Mouse (Mus musculus) neural tube, embryonic 11.5 days (tissue): ENCODE results near the gene Acot6. TPM values are rescaled to one million over a fixed set of nuclear protein-coding genes. Genes with fewer than 3 reads are reported as not detected.

Experiments
- ATAC-seq: fragments of 200-750 bp; cut with Nextera tagmentation; 2 replicates; pipeline ENCODE4 v1.8.0; 2017; ENCODE audit warnings: moderate number of reproducible peaks, mild to moderate bottlenecking, moderate TSS enrichment, moderate library complexity; ENCODE audit not compliant: insufficient read depth, low FRiP score, low TSS enrichment
- DNase-seq: peaks from one replicate; pipeline ENCODE4 v3.0.0-alpha.2; 2015; ENCODE audit warnings: low spot score
- H3K27ac ChIP-seq: fragments of 300-500 bp; sonication (generic); 2 replicates; pipeline ENCODE4 v1.5.1; 2014; ENCODE audit warnings: low read depth, mild to moderate bottlenecking, low read length
- H3K27me3 ChIP-seq: fragments of 300-500 bp; sonication (generic); 2 replicates; pipeline ENCODE4 v1.6.1; 2014; ENCODE audit warnings: mild to moderate bottlenecking, low read length, mixed read lengths; ENCODE audit not compliant: control insufficient read depth, insufficient read depth
- H3K36me3 ChIP-seq: fragments of 300-500 bp; sonication (generic); 2 replicates; pipeline ENCODE4 v1.6.1; 2014; ENCODE audit warnings: mild to moderate bottlenecking, low read length, moderate library complexity, mixed read lengths; ENCODE audit not compliant: control insufficient read depth, insufficient read depth
- H3K4me1 ChIP-seq: fragments of 300-500 bp; sonication (generic); 2 replicates; pipeline ENCODE4 v1.6.1; 2014; ENCODE audit warnings: low read length, mixed read lengths; ENCODE audit not compliant: control insufficient read depth, insufficient read depth
- H3K4me2 ChIP-seq: fragments of 300-500 bp; sonication (generic); 2 replicates; pipeline ENCODE4 v1.6.1; 2014; ENCODE audit warnings: low read depth, mild to moderate bottlenecking, moderate library complexity
- H3K4me3 ChIP-seq: fragments of 300-500 bp; sonication (generic); 2 replicates; pipeline ENCODE4 v1.5.1; 2014; ENCODE audit warnings: low read depth, low read length
- H3K9ac ChIP-seq: fragments of 300-500 bp; sonication (generic); 2 replicates; pipeline ENCODE4 v1.6.1; 2014; ENCODE audit warnings: mild to moderate bottlenecking, low read length
- H3K9me3 ChIP-seq: fragments of 300-500 bp; sonication (generic); 2 replicates; pipeline ENCODE4 v1.6.1; 2016; ENCODE audit warnings: low read length; ENCODE audit not compliant: control insufficient read depth
- WGBS: fragments of 180-500 bp; shearing (Covaris S2); extraction: QIAGEN DNeasy Blood & Tissue Kit; methylation state at CpG from one replicate; pipeline ENCODE4 v1.1.7; 2014; 5-methylcytosine and 5-hydroxymethylcytosine counted together
- polyA plus RNA-seq: library from polyadenylated mRNA; unstranded; fragments of >200 nt; fragmentation: Nextera tagmentation; extraction: Ambion mirVana; gene quantifications from 2 replicates; pipeline ENCODE4 v1.2.1, GENCODE M21; 2014

Gene Acot6
- polyA plus RNA-seq, 1 experiment from 2014 or later: 0.82 TPM

GRCm38 (mm10) chr12:84137131-84137530 lies 36.7 kb downstream of the Acot6 start:
- Histone ChIP-seq H3K4me1 (peaks cover 4% of the 10 kb centered on the region), H3K27ac (no peak overlapping the region), H3K4me2 (no peak overlapping the region), H3K27me3 (no peaks in the 10 kb centered on the region), H3K9me3 (no peaks in the 10 kb centered on the region), H3K9ac (no peak overlapping the region), H3K4me3 (no peak overlapping the region), H3K36me3 (0 out of 2 replicates have a peak, but pooled peaks cover 2% of the 10 kb centered on the region)
- ATAC-seq: no peak
- 92% methylated on average over 7 of the region's 7 CpGs for WGBS
- no peak for DNase-seq

GRCm38 (mm10) chr12:84140135-84140534 lies 39.7 kb downstream of the Acot6 start:
- H3K27me3 ChIP-seq: no peaks in the 10 kb centered on the region
- WGBS: 68% methylated on average over 4 of the region's 4 CpGs
- no peak overlapping the region for H3K4me3 ChIP-seq
- H3K4me1 ChIP-seq: peaks cover 6% of the 10 kb centered on the region
- H3K36me3 ChIP-seq: 0 out of 2 replicates have a peak, but pooled peaks cover 2% of the 10 kb centered on the region
- H3K4me2 ChIP-seq: no peak overlapping the region
- no peak overlapping the region for H3K9ac ChIP-seq
- H3K9me3 ChIP-seq: no peaks in the 10 kb centered on the region
- ATAC-seq: no peak
- H3K27ac ChIP-seq: no peak overlapping the region
- no peak for DNase-seq

DNA sequence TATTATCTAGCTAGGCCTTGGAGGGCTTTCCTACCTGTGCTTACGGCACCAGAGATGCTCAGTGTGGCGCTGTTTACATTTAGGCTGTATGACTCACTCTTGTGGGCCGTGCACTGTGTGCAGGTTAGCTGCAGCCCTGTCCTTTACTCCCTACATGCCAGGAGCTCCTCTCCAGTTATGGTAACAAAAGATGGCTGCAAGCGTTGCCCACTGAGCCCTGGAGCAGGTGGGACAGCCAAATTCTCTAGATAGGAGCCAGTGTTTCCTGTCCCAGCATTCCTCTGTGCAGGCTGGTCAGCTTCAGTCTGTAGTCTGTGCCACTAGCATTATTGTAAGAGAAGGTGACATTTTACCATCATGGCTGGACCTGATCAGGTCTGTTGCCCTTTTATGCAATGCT lies 40.8 kb downstream of the Acot6 start:
- no peak for ATAC-seq
- no peak overlapping the region for H3K27ac ChIP-seq
- no peaks in the 10 kb centered on the region for H3K27me3 ChIP-seq
- 83% methylated on average over 4 of the region's 4 CpGs for WGBS
- H3K9ac ChIP-seq: no peak overlapping the region
- peaks cover 6% of the 10 kb centered on the region for H3K4me1 ChIP-seq
- H3K9me3 ChIP-seq: no peaks in the 10 kb centered on the region
- no peak overlapping the region for H3K4me3 ChIP-seq
- no peaks in the 10 kb centered on the region for H3K36me3 ChIP-seq
- no peak for DNase-seq
- no peak overlapping the region for H3K4me2 ChIP-seq

DNA sequence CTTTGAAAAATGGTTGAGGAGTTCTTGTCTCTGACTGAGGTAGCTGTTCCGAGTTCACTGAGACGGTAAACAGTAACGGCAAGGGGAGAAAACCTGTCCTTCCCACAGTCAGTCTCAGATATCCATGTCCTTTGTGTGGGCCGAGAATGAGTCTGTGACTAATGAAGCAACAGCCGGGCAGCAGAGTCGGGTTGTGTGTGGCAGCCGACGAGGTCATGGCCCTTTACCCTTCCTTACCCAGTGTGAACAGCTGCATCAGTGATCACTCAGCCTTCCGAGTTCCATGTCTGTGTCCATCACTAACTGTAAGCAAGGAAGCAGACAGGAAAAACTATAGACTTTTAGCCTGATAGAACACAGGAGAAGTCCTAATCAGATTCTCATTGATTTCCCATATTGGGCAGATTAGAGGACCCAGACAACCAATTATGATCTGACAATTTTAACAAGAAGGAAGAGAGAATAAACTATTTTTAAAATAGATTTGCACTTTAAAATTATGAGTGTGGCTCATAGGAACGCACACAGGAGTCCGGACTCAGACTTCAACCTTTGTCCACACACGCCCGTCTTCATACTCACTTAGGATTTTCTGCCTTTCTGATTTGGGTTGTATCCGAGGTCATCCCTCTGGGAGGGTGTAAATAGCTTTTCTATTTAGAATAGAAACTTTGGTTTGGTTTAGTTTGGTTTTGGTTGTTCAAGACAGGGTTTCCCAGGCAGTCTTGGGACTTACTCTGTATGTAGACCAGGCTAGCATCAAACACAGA lies 42.0 kb downstream of the Acot6 start:
- no peak overlapping the region for H3K4me2 ChIP-seq
- no peaks in the 10 kb centered on the region for H3K9me3 ChIP-seq
- DNase-seq (peak; percentile 41), ATAC-seq (no peak)
- H3K27ac ChIP-seq: no peak overlapping the region
- no peaks in the 10 kb centered on the region for H3K36me3 ChIP-seq
- 40% methylated on average over 14 of the region's 14 CpGs for WGBS
- H3K9ac ChIP-seq: no peak overlapping the region
- H3K4me1 ChIP-seq: peaks cover 6% of the 10 kb centered on the region
- no peaks in the 10 kb centered on the region for H3K27me3 ChIP-seq
- no peak overlapping the region for H3K4me3 ChIP-seq

GRCm38 (mm10) chr12:84147954-84148621 lies 47.6 kb downstream of the Acot6 start, which contains the start of gene Pnma1:
Pnma1 (minus strand) TSS chr12:84148489.
- Histone ChIP-seq H3K4me1 (peaks cover 17% of the 10 kb centered on the region), H3K36me3 (peaks cover 2% of the 10 kb centered on the region; the same call in 1 of the 2 replicates), H3K4me2 (peak within 1 kb of the TSS; percentile 90), H3K27ac (peak within 1 kb of the TSS; percentile 56; the same call in 1 of the 2 replicates), H3K4me3 (peak within 1 kb of the TSS; percentile 58), H3K27me3 (no peaks in the 10 kb centered on the region), H3K9ac (peak within 1 kb of the TSS; percentile 60), H3K9me3 (no peaks in the 10 kb centered on the region)
- DNase-seq (peak; percentile 92), ATAC-seq (peak; percentile 83)
- under 1% methylated on average over 48 of the region's 50 CpGs for WGBS

- peak; percentile 18; the same call in 1 of the 2 replicates for ATAC-seq
- peaks cover 17% of the 10 kb centered on the region for H3K4me1 ChIP-seq
- H3K27ac ChIP-seq: no peak overlapping the region; the same call in 1 of the 2 replicates
- H3K4me2 ChIP-seq: peak overlapping the region; percentile 90
- 16% methylated on average over 10 of the region's 10 CpGs for WGBS
- peak overlapping the region; percentile 60; the same call in 1 of the 2 replicates for H3K9ac ChIP-seq
- H3K27me3 ChIP-seq: no peaks in the 10 kb centered on the region
- H3K9me3 ChIP-seq: no peaks in the 10 kb centered on the region
- H3K36me3 ChIP-seq: peaks cover 2% of the 10 kb centered on the region; the same call in 1 of the 2 replicates
- DNase-seq: no peak
- peak overlapping the region; percentile 58 for H3K4me3 ChIP-seq
Observed at GRCm38 (mm10) chr12:84148622-84149012, 48.2 kb downstream of the Acot6 start.

- no peak overlapping the region for H3K27ac ChIP-seq
Observed at GRCm38 (mm10) chr12:84149971-84150370, 49.5 kb downstream of the Acot6 start.

DNA sequence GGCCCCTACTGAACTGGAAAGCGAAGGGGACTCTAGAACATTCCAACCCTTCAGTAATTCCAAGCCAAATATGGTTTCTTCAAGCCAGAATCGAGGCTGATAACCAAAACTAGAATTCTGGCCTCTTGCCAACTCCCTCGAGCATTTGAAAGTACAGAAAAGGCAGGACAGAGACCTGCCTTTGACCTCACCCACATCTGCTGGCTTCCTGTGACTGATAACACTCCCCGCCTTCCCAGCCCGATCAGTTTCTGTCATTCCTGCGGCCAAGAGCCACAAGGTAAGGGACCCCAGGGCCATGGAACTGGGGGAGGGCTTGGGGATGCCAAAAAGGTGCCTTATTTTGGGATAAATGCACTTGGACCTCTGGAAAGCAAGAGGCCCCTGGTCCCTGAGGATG lies 50.5 kb downstream of the Acot6 start:
- Histone ChIP-seq H3K36me3 (peaks cover 2% of the 10 kb centered on the region; the same call in 1 of the 2 replicates), H3K9ac (no peak overlapping the region), H3K27me3 (no peaks in the 10 kb centered on the region), H3K4me1 (peaks cover 17% of the 10 kb centered on the region), H3K4me3 (no peak overlapping the region), H3K9me3 (no peaks in the 10 kb centered on the region), H3K4me2 (no peak overlapping the region), H3K27ac (no peak overlapping the region)
- WGBS: 87% methylated on average over 6 of the region's 6 CpGs
- ATAC-seq: no peak
- DNase-seq: no peak

More at GRCm38 (mm10) chr12:84149971-84150370, 49.5 kb downstream of the Acot6 start:
- Histone ChIP-seq H3K9ac (no peak overlapping the region), H3K4me3 (no peak overlapping the region), H3K36me3 (peaks cover 2% of the 10 kb centered on the region; the same call in 1 of the 2 replicates), H3K27me3 (no peaks in the 10 kb centered on the region), H3K4me1 (peaks cover 17% of the 10 kb centered on the region), H3K4me2 (no peak overlapping the region), H3K9me3 (no peaks in the 10 kb centered on the region)
- DNase-seq: no peak
- 60% methylated on average over 15 of the region's 15 CpGs for WGBS
- ATAC-seq: 0 out of 2 replicates have a peak, but pooled peaks have one; percentile 25
